Mouse (Mus musculus): ENCODE data around the gene Pip4k2b. TPM values are rescaled to one million over a fixed set of nuclear protein-coding genes. Genes with fewer than 3 reads are reported as not detected.
"Not testable (repeated sequence)": the region's sequence is repeated elsewhere in the genome, so short reads cannot be mapped to it uniquely, and the experiment has no call there.

The Pip4k2b gene
- 4.5 and 5.3 TPM in 2 replicates for polyA plus RNA-seq (2012; rRNA removed)

GRCm38 (mm10) chr11:97744063-97744717 lies at the start of gene Pip4k2b:
TSS of gene Pip4k2b (minus strand) at chr11:97744704.
- 2% methylated on average over 63 of the region's 63 CpGs for WGBS
- DNase-seq (ENCODE audit: low read depth, low spot score), result no peak

GRCm38 (mm10) chr11:97793165-97793564 lies 48.7 kb upstream of the Pip4k2b start:
- DNase-seq (ENCODE audit: low read depth, low spot score), result no peak

GRCm38 (mm10) chr11:97790778-97791438 lies 46.4 kb upstream of the Pip4k2b start:
- not testable (repeated sequence) for DNase-seq (ENCODE audit: low read depth, low spot score)
- WGBS, result 80% methylated on average over 2 of the region's 2 CpGs

More at GRCm38 (mm10) chr11:97793165-97793564, 48.7 kb upstream of the Pip4k2b start:
- WGBS, result 2% methylated on average over 2 of the region's 2 CpGs

- 87% methylated on average over 5 of the region's 5 CpGs for WGBS
- DNase-seq (ENCODE audit: low read depth, low spot score), result no peak
These were observed 45.2 kb upstream of the Pip4k2b start for GRCm38 (mm10) chr11:97789727-97790126.

- 89% methylated on average over 3 of the region's 3 CpGs for WGBS
- no peak for DNase-seq (ENCODE audit: low read depth, low spot score)
These were observed 43.5 kb upstream of the Pip4k2b start for GRCm38 (mm10) chr11:97787961-97788360.

- no peak for DNase-seq (ENCODE audit: low read depth, low spot score)
- under 1% methylated on average over 10 of the region's 10 CpGs for WGBS
These were observed 38.0 kb upstream of the Pip4k2b start for GRCm38 (mm10) chr11:97782564-97782895.

- no peak for DNase-seq (ENCODE audit: low read depth, low spot score)
- WGBS, result under 1% methylated on average over 67 of the region's 67 CpGs
These were observed 37.5 kb upstream of the Pip4k2b start, which contains the start of gene Rpl23 for GRCm38 (mm10) chr11:97781832-97782563. TSS of gene Rpl23 (minus strand) at chr11:97782437.

- no peak for DNase-seq (ENCODE audit: low read depth, low spot score)
- WGBS, result under 1% methylated on average over 11 of the region's 11 CpGs
These were observed 37.0 kb upstream of the Pip4k2b start for GRCm38 (mm10) chr11:97781478-97781831.

GRCm38 (mm10) chr11:97779968-97780701 lies 35.6 kb upstream of the Pip4k2b start:
- no peak for DNase-seq (ENCODE audit: low read depth, low spot score)

GRCm38 (mm10) chr11:97778918-97779317 lies 34.4 kb upstream of the Pip4k2b start:
- 77% methylated on average over 1 of the region's 1 CpGs for WGBS

More at GRCm38 (mm10) chr11:97779968-97780701, 35.6 kb upstream of the Pip4k2b start:
- whole genome bisulfite sequencing, result 50% methylated on average over 2 of the region's 2 CpGs

GRCm38 (mm10) chr11:97777129-97777529 lies 32.6 kb upstream of the Pip4k2b start:
- WGBS, result 43% methylated on average over 2 of the region's 2 CpGs

More at GRCm38 (mm10) chr11:97778918-97779317, 34.4 kb upstream of the Pip4k2b start:
- no peak for DNase-seq (ENCODE audit: low read depth, low spot score)

GRCm38 (mm10) chr11:97776497-97777128 lies 32.1 kb upstream of the Pip4k2b start:
- DNase-seq (ENCODE audit: low read depth, low spot score), result no peak
- 66% methylated on average over 5 of the region's 5 CpGs for WGBS

More at GRCm38 (mm10) chr11:97777129-97777529, 32.6 kb upstream of the Pip4k2b start:
- no peak for DNase-seq (ENCODE audit: low read depth, low spot score)

GRCm38 (mm10) chr11:97775808-97776496 lies 31.4 kb upstream of the Pip4k2b start, which contains the start of gene 1700001P01Rik:
TSS of gene 1700001P01Rik (minus strand) at chr11:97775918.
- no peak for DNase-seq (ENCODE audit: low read depth, low spot score)
- WGBS, result 48% methylated on average over 17 of the region's 17 CpGs

GRCm38 (mm10) chr11:97775186-97775585 lies 30.7 kb upstream of the Pip4k2b start:
- WGBS, result 73% methylated on average over 13 of the region's 13 CpGs
- no peak for DNase-seq (ENCODE audit: low read depth, low spot score)

GRCm38 (mm10) chr11:97771410-97771809 lies 26.9 kb upstream of the Pip4k2b start:
- DNase-seq (ENCODE audit: low read depth, low spot score), result no peak
- WGBS, result 79% methylated on average over 14 of the region's 14 CpGs

GRCm38 (mm10) chr11:97769704-97770103 lies 25.2 kb upstream of the Pip4k2b start:
- DNase-seq (ENCODE audit: low read depth, low spot score), result peak; percentile 53
- WGBS, result 15% methylated on average over 2 of the region's 2 CpGs

GRCm38 (mm10) chr11:97766154-97766881 lies 21.8 kb upstream of the Pip4k2b start, which contains the start of gene Cwc25:
TSS of gene Cwc25 (minus strand) at chr11:97766556.
- 1% methylated on average over 38 of the region's 38 CpGs for WGBS
- peak; percentile 82 for DNase-seq (ENCODE audit: low read depth, low spot score)

- no peak for DNase-seq (ENCODE audit: low read depth, low spot score)
These were observed 17.1 kb upstream of the Pip4k2b start for GRCm38 (mm10) chr11:97761638-97762037.

Data from large intestine, adult 2 months (tissue).